Mouse (Mus musculus) spleen, adult 2 months (tissue): Measurements from ENCODE around the gene Hormad1.

Experiments
- CTCF ChIP-seq: fragments of 200-500 bp; IDR thresholded peaks from 2 replicates; pipeline ENCODE4 v1.5.1; 2011; ENCODE audit warnings: mild to moderate bottlenecking, inconsistent platforms; ENCODE audit not compliant: insufficient read depth, insufficient read length, insufficient replicate concordance; ENCODE audit errors: extremely low read depth
- POLR2A ChIP-seq: fragments of 200-500 bp; IDR thresholded peaks from 2 replicates; pipeline ENCODE4 v1.6.1; 2011; ENCODE audit warnings: low read depth, low read length, inconsistent platforms

DNA sequence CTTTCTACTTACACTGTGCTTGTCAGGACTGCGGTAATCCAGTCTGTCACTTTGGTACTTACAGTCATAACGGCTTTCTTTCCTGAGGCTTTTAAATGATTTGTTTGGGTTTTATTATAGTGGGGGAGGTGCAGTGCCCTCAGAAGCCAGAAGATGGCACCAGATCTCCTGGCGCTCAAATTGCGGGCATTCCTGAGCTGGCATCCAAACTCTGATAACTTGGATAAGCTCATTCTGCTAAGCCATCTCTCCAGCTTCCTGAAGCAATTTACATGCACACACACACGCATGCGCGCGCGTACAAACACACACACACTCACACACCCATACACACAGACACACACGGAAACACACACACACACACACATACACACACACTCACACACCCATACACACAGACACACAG is 42.0 kb upstream of the Hormad1 start:
- TF ChIP-seq POLR2A = no peak
- TF ChIP-seq CTCF = peak; percentile 84
